Mouse (Mus musculus): ENCODE measurements at regions not wholly inside any gene's neighbourhood (a gene's known extent, or its start where the extent isn't known, plus 50 kb on each side); places are given as distances from the start of the nearest gene placed in this dataset.
"Not testable (repeated sequence)": the region's sequence is repeated elsewhere in the genome, so short reads cannot be mapped to it uniquely, and the experiment has no call there.

DNA sequence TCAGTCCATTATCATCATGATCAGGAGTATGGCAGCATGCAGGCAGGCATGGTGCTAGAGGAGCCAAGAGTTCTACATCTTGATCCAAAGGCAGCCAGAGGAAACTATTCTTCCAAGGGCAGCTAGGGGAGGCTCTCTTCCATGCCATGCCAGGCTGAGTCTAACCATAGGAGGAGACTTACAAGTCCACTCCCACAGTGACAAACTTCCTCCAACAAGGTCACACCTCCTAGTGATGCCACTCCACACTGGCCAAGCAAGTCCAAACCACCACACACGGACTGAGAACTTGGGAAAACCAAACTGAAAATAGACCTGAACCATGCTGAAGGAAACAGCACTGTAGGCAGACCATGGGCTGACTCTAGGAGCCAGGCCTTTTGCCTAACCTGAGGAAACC, 197.4 kb downstream of the Prex1 start:
- DNase-seq, result no peak

DNA sequence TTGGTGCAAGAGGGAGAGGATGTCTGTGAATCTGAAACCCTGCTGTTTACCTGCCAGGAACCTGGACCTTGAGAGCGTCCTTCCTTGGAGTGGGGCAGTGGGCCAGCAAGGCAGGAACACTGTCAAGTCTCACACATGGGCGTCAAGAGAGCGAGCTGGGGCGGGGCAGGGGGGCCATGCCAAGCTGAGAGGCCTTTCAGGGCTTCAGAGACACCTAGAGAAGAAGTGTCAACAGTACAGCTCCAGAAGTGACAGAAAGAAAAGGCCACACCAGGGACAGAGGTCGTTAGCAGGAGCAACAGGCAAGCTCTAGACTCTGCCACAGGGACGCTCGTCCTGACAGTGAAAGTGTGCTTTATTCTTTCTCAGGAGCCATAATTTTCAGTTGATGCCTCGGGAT, 199.0 kb downstream of the Prex1 start:
- no peak for DNase-seq

DNA sequence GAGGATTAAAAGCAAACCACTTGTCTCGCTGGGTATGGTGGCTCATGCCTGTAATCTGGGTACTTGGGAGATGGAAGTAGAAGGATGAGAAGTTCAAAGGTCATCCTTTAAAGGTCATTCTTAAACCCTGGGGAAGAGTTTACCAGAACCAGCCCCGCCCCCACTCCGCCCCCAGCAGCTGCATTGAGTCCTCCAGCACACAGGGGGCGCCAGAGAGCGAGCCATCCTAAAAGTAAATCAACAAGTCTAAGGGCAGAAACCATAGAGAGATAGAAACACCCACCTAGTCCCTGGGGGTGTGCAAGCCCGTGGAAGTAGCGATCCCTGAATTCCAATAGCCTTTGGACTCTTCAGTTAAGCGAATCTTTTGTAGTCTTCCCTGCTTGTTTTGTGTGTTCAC, 201.1 kb downstream of the Prex1 start:
- DNase-seq, result no peak

DNA sequence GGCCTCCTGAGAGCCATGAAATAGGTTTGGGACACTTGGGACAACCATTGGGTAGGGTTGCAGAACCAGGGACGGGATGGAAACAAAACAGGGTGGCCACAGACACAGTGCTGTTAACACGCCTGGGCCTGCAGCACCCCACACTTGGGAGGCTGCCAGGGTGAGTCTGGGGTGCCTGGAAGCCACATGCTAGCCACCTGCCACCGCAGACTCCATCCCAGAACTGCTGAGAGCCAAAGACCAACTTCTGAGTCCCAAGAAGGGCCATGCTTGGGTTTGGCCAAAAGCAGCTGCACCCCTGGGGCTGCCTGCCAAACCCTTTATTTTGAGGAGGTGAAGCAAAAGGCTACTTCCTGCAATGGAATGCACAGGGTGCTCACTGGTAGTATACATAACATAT, 202.2 kb downstream of the Prex1 start:
- DNase-seq, result not testable (repeated sequence)

DNA sequence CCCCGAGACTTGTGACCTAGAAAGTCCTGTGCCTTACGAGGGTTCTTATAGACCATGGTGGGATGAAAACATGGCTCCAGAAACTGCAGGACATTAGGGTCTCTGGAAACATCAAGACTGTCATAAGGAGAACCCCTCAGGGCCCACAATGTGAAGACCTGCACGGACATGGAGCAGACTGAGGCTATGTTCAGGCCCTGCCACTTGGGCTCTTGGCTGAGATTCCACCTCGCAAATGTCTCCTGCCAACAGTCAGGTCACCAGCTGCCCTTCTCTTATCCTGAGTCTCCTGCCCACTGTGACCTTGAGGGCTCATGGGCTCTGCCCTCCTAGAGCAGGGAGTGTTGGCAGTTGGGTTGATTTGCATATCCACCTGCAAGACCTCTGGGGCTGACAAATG, 202.9 kb downstream of the Prex1 start:
- no peak for DNase-seq

DNA sequence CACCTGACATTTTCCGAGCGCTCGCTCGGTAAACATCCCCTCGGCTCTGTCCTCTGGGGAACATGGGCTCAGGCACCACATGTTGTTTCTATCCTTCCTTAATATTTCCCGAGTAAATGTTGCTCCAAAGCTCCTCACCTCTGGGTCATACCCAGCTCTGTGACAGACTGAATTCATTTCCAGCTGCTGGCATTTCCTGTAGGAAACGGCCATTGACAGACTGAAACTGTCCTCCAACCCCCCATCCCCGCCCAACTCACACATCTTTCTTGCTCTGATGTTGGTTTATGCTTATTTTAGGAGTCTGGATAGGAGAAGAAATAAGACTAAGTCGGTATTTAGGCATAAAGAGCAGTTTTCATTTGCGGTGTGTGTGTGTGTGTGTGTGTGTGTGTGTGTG, 204.0 kb downstream of the Prex1 start:
- no peak for DNase-seq

DNA sequence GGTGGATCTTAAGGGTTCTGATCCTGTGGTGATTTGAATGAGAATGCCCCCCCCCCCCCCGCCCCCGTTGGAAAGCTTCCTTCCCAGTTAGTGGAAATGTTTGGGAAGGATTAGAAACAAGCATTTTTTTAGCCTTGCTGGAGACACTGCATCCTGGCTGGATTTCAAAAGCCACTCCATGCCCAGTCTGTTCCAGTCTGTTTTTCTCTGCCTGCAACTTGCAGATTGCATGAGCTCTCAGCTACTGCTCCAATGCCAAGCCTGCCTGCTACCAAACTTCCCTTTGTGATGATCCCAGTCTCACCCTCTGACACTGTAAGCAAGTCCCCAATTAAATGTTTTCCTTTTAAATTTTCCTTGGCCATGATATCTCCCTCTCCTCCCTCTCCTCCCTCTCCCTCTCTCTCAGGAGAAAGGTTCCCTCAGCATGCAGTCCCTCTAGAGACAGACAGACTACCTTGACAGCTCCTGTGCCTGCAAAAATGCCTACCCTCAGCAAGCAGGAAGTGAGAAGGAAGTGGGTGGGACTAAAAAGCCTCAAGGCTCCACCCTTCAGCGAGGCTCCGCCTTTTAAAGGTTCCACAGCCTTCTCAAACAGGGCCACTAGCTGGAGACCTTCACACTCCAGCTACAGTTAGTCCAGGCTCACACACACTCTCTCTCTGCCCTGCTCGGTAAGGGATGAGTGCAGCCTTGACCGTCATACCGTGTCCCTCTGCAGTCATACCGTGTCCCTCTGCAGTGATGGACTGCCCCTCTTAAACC, 204.8 kb downstream of the Prex1 start:
- DNase-seq, result no peak

DNA sequence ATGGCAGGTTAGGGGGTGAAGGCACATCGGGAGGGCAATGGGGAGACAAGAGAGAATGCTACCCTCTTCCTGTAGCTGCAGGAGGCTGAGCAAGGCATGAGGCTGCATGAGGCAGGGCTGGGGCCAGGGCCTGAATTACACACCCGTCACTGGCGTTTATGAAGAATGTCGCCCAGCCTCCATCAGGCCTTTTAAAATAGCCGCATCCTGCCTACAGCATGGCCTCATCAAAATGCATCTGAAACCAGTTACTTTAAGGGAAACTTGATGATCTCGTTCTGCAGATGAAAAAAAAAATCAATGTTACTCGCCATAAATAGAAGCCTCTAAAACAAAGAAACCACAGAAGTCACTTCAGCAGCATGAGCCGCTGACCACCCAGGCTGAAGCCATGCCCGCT, 208.3 kb downstream of the Prex1 start:
- DNase-seq, result no peak

DNA sequence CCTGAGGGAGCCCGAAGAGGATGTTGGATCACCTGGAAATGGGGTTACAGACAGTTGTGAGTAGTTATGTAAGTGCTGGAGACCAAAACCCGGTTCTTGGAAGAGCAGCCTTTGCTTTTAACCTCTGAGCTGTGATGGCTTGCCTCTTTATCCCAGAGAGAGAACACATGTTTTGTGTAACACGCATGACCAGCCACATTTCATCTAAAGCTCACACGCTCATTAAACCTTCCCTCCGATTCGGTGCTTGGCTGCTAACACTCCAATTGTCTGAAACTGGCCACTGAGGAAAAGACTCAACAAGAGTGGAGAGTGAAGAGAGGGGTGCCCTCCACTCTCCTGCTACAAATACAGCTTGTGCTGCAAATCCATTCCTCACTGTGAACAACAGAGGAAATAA, 210.0 kb downstream of the Prex1 start:
- DNase-seq, result no peak

DNA sequence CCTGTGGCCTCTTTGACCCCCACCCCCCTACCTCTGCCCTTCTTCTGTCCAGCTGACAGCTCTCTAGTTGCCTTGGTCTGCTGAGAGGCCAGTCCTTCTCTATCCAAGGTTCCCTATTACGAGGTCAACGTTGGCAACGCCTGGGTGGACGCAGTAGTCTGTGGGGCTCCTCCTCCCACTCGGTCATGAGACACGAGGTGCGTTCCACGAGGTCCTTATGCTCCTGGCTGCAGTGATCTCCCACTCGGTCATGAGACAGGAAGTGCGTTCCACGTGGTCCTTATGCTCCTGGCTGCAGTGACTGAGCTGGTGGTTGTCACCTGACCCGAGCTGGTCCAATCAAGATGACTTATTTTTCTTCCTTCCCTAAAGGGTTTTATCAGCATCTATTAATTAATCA, 220.7 kb downstream of the Prex1 start:
- DNase-seq, result no peak

DNA sequence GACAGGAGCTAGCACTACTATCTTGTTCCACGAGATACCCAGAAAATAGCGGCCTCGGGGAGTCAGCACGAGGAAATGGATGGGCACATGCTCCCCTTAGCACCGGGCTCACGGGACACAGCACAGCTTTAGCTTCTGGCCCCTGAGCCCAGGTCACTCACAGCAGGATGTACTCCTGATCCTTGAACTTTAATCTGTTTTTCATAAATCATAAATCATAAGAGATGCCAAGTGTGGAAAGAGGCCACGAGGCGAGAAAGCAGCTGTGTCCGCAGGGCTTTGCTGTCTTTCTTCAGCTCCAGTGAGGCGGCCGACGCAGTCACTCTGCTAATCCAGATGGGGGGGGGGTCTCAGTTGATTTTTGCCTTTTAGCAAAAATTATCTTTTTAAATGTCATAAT, 221.2 kb downstream of the Prex1 start:
- DNase-seq, result no peak

DNA sequence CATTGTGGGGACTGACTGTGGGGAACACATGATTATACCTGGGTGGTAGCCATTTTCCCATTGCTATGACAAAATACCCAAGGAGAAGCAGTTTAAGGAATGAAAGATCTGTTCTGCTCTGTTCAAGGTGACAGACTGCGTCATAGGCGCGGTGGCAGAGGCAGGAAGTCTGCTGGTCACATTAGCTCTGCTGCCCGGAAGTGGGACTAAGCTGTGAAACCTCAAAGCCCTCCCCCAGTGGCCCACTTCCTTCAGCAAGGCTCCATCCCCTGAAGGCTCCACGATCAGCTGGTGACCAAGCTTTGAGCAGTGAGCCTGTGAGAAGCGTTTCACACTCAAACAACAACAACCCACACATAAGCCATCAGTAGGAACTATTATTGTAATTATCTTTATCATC, 221.8 kb downstream of the Prex1 start:
- no peak for DNase-seq

DNA sequence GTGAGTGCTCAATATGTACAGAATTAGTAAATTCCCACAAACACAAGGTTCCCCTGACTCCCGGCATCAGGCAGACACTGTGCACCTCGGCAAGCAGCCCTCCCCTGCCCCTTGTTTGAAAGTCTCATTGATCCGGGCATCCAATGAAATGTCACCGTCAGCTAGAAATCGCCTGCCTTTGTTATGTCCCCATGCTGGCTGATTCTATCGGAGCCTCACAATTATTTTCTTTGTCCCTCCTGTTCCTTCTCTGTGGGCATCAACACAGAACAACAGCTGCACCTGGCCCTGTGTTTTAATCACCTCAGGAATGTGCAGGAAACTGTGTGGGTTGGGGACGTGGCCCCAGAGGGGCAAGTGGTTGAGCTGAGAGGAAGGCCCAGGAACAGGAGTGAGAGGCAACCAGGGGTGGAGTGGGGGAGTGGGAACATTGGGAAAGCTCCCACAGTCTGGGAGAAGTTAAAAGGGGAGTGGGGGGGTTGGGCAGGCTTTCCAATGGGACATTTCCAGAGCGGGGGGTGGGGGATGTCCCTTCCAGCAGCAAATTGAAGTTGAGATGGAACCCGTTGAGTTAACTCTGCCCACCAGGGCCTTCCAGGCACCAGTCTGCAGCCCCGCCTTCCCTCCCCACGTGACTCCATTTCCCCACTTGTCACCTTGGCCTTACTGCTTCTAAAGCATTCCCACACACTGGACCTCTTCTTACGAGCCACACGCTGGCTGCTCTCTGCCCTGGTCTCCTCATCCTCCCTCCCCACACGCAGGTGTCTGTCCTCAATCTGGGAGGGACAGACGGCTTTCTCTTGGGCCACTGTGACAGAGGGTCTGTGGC, 224.4 kb downstream of the Prex1 start:
- no peak for DNase-seq

DNA sequence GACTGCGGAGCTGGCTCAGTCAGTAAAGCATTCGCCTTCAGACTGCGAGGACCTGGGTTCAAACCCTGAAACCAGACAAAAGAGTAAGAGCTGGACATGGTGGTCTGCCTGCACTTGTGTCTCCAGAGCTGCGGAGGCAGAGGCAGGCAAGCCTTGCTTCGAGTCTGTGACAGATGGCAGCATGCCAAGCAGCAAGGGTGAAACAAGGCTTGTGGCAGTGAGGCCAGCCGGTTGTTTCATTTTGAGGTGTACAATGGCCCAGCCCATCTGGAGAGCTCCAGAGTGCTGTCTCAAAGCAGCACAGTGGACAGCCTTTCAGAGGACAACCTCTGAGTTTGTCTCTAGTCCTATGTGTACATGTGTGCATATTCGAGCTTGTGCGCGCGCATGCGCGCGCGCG, 225.9 kb downstream of the Prex1 start:
- DNase-seq, result peak; percentile 36

DNA sequence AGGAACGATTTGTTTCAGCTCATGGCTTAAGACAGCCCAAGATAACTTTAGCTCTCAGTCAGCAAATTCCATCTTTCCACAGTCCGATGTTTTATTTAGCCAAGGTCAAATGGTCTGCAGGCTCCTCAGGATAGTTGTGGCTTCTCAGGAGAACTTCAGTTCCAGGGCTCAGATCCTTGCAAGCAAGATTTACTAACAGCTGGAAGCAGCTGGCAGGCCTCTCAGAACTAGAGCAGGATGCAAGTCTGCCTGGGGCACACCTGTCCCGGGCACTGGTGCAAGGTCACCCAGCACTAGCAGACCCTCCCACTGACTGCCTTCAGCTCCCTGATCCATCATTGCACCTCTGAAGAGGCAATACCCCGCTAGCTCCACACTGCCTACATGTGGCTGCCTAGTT, 227.8 kb downstream of the Prex1 start:
- DNase-seq, result no peak

DNA sequence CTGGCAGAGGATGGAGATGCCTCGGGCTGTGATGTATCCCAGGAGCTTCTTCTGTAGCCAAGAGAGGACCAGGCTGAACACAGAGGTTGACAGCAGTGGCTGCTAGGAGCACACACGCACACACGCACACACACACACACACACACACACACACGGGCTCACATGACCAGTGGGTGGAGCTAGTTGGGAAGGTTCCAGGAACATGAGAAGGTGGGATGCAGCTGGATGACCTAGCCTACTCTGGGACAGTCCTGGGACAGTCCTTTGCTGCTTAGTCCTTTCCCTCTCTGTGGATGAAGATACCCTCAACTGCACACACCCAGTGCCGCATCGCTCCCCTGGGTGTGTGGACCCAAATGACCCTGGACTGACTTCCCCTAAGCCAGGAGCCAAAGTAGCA, 228.3 kb downstream of the Prex1 start:
- DNase-seq, result no peak

DNA sequence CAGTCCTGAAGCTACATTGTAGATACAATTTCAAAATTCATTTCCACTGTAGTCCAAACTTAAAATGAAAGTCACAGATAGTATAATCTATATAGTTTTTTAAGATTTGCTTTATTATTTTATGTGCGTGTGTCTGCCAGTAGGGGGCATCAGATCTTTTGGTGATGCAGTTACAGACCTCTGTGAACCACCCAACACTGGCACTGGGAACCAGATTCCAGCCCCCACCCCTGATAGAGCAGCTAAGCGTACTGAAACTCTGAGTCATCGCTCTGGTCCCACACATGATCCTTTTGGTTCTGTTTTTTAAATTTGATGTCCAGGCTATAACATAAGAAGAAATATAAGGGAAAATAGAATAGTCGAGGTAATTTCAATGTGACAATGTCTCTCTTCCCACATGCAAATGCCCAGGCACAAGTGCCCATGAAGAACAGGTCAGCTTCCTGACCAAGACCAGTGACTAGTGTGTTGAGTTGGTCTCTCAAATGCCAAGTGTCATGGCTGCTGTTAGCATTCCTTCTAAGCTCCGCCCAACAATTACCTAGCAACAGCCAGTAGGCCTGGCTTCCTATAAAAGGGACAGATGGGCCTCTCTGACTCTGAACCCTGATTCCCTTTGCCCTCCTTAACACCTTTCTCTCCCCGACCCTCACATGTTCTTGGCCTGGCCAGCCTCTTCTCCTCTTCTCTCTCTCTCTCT, 229.9 kb downstream of the Prex1 start:
- no peak for DNase-seq

DNA sequence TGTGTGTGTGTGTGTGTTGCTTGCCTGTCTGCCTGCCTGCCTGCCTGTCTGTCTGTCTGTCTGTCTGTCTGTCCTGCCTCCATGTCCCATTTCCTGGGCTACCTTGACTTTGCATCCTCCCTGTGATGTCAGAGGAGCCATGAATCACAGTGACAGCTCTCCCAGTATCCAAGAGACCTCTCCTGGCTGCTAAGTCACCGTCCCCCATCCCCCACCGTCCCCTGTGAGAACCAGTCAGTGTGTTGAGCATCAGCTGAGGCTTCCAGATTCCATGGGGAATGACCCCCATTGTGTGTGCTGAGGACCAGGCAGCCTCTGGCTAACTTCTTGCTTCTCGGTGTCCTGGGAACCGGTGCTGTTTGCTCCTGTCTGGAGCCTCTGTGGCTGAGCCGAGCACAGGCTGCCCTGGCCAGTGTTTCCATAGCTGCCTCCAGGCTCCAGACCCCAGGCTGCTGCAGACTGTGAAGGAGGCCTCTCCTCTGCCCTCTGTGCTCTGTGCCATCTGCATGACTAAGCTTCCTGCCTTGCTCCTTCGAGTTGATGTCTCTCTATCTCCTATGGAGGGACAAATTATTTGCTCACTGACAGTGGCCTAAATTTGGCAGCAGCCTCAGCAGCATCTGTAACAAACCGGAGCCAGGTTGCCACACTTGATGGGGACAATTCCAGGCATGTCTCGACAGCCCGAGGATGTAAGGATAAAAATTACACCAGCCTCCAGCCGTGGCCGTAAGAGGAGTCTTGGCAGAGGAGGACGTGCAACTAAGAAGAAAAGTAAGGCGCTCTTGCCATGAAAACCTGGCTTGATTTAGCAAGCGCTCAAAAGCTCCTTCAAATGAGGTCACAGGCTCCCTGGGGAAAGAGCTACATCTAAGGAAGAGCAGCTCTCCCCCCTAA, 230.7 kb downstream of the Prex1 start:
- no peak for DNase-seq

DNA sequence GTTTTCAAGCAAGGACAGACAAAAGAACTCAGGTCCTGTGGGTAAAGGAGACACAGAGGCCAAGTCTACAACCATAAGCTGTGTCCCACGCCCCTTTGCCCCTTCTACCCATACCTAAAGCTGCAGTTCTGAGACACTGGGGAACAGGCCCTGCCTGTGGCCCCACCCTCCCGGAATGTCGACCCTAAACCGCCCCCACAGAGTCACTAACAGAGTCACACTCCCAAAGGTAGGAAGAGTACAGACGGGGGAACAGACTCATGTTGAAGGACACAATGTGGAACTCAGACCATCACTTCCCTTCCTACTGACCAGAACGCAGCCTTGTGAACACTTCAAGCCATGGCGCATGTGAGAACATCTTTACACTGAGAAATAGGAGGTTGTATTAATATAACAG, 231.9 kb downstream of the Prex1 start:
- no peak for DNase-seq

DNA sequence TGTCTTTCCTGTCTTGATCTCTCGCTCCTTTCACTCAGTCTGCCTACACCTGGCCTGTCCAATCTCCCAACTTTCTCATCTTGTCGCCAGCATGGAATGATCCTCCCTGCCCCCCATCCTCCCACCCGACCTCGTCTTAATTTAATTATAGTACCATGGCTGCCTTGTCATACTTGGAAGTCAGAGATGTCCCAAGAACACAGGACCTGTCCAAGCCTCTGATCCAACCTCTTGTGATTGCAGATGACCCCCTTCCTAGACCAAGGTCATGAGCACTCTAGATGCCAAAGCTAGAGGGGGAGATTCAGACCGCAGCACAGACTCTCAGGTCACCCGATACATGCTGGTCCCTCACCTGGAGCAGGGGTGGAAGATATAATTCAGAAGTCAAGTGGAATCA, 232.3 kb downstream of the Prex1 start:
- DNase-seq, result no peak

DNA sequence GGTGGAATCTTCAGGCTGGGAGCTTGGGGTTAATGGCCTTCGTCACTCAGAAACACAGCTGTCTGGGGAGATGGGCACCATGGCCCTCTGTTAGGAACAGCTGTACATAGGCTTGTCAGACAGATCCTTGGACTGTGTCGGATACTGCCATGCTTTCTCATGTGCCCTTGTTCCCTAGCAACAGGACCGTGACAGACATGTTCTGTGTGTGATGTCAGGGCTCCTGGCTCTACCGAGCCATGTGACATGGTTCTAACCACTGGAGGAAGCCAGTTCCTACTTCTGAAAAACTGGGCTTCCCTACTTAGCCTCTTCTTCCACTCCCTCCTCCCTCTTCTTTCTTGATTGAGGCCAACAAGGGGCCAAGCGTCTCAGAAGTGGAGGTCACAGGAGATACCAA, 232.7 kb downstream of the Prex1 start:
- DNase-seq, result no peak

DNA sequence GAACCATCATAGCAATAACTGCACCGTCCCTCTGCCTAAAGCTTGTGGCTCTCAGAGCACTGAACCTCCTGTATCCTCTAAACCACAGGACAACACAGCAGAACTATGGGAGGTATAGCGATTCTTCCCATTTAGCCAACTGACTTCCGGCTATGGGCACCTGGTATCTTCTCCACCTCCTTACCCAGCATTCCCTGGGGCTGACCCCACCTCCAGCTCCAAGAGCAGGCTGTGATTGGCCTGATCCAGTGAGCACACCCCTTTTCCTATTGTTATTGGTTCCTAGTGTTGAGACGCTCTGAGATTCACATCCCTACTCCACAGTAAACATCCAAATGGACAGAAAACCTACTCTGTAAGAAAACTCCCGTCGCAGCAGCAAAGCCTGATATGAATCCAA, 236.7 kb downstream of the Prex1 start:
- DNase-seq, result no peak

DNA sequence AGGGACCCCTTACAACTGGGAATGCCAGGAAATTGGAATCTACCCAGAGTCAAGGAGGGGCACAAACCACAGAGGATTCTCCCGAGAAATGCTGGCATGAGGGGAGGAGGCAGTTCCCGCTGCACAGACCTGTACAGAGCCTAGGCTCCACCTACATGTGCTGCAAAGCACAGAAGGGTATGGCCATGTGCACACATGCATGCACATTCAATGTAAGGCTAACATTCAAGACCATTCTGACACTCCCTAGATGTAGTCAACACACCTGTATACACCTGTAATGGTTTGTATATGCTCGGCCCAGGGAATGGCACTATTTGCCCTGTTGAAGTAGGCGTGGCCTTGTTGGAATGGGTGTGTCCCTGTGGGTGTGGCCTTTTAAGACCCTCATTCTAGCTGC, 238.0 kb downstream of the Prex1 start:
- DNase-seq, result no peak
